Mouse (Mus musculus) adrenal gland, postnatal 10 days (tissue): Measurements from ENCODE around the gene Ska2. TPM values are rescaled to one million over a fixed set of nuclear protein-coding genes. Genes with fewer than 3 reads are reported as not detected.
A peak's percentile ranks its signal among the peaks of the same experiment; 100 is the strongest.

Experiments
- DNase-seq: peaks from one replicate; pipeline ENCODE4 v3.0.0; 2021; ENCODE audit warnings: mixed read lengths
- microRNA-seq: library from miRNA; unstranded; fragments of <30 nt; microRNA quantifications from one replicate; pipeline ENCODE4 v1.2.0, GENCODE M21; 2021
- total RNA-seq, 2 experiments: library from RNA; stranded (reverse); gene quantifications; 2 replicates each; pipeline ENCODE4 v1.2.3; 2021

The Ska2 gene
- total RNA-seq, 2 experiments from 2014 or later = 10.3 to 11.0 TPM

- peak; percentile 2 for DNase-seq
These were observed 64.6 kb downstream of the Ska2 start for GRCm38 (mm10) chr11:87173625-87174024.

Small RNA genes lying within 50 kb of the gene (microRNA-seq; reads per million reads assigned to microRNA genes)
- 127 reads per million, percentile 48 among the genes with 10 or more reads in this experiment for gene Mir301

Other genes starting within 250 kb of the Ska2 start
- gene Ypel2, start 115.5 kb upstream of the Ska2 start, total RNA-seq = 10 to 100 TPM; 16.1 to 28.3 TPM
- 1 to 10 TPM; 4.5 to 5.2 TPM for gene Gdpd1, start 35.2 kb upstream of the Ska2 start, total RNA-seq
- gene Smg8, start 22.5 kb upstream of the Ska2 start, total RNA-seq = 10 to 100 TPM; 14.8 to 16.9 TPM
- gene Prr11, start 526 bp upstream of the Ska2 start, total RNA-seq = 1 to 10 TPM; 5.2 to 5.9 TPM
- gene Trim37, start 17.8 kb downstream of the Ska2 start, total RNA-seq = 10 to 100 TPM; 20.1 to 21.9 TPM
- 10 to 100 TPM in 1 of 2 experiments, 1 to 10 TPM in 1; 9.2 to 12.5 TPM for gene Ppm1e, start 249.8 kb downstream of the Ska2 start, total RNA-seq